Comparison of ENCODE assay signal across 8 mouse cellular contexts in the genomic region with DNA sequence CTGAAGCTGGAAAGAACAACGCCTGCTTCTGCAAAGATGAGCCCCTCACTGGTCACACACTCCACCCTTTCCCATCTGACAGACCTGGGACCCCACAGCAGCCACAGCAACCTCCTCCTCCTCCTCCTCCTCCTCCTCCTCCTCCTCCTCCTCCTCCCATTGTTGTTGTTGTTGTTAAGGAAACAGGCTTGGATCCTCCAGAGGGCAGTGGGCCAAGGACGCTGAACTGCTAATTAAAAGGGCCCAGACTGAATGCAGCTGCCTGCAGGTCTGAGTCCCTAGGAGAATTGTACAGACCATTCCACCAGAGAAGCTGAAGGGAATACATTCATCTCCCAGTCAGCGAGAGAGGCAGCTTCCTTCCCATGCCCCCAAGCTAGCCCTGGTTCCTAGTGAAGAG.
A peak's percentile ranks its signal among the peaks of the same experiment; 100 is the strongest.
DNase-seq lines count a peak whose midpoint lies in the region; ATAC-seq and TF ChIP-seq lines count a peak whose summit lies in the region.

No protein-coding gene starts in this region.

- H3K9ac ChIP-seq in heart, embryonic 11.5 days (ENCODE audit: low read depth, low read length): no peak overlapping the region
- H3K9ac ChIP-seq in heart, embryonic 16.5 days (ENCODE audit: low read length): no peak overlapping the region

- no peaks in the 10 kb centered on the region for H3K9me3 ChIP-seq in heart, embryonic 11.5 days (replicated peaks; ENCODE audit: control insufficient read depth, low read length)
- H3K9me3 ChIP-seq in heart, embryonic 16.5 days (replicated peaks; ENCODE audit: control insufficient read depth, low read length): no peaks in the 10 kb centered on the region

- TF ChIP-seq CTCF in brain, embryonic 14.5 days (IDR thresholded peaks at IDR 0.05; ENCODE audit: borderline replicate concordance, extremely low read depth, insufficient read depth, insufficient read length): no peak

- H3K36me3 ChIP-seq in heart, embryonic 11.5 days (ENCODE audit: control insufficient read depth, insufficient read depth, low read length): no peaks in the 10 kb centered on the region
- H3K36me3 ChIP-seq in heart, embryonic 16.5 days (ENCODE audit: control insufficient read depth, insufficient read depth): no peaks in the 10 kb centered on the region

- H3K27ac ChIP-seq in heart, embryonic 11.5 days (ENCODE audit: low read depth, low read length): no peak overlapping the region
- peak overlapping the region; percentile 32; the same call in 1 of the 2 replicates for H3K27ac ChIP-seq in heart, embryonic 16.5 days (ENCODE audit: low read length)

- DNase-seq in heart, adult 11 months: peak; percentile 96
- peak; percentile 87 for DNase-seq in brain, embryonic 14.5 days (ENCODE audit: low read depth)
- DNase-seq in kidney, postnatal 14 days: peak; percentile 75
- DNase-seq in spleen, adult 12 weeks (ENCODE audit: low spot score): no peak
- no peak for DNase-seq in thymus, postnatal 25 days
- DNase-seq in right cerebral cortex, postnatal 25 days: no peak

- no peak for TF ChIP-seq POLR2A in brain, embryonic 14.5 days (IDR thresholded peaks at IDR 0.05; ENCODE audit: borderline replicate concordance, extremely low read depth, insufficient read depth, insufficient read length, poor library complexity, severe bottlenecking)

- WGBS in heart, embryonic 11.5 days (ENCODE audit: insufficient replicate concordance): 46% methylated on average over 3 of the region's 3 CpGs
- 36% methylated on average over 3 of the region's 3 CpGs for WGBS in heart, embryonic 16.5 days

- no peak overlapping the region for H3K4me2 ChIP-seq in heart, embryonic 11.5 days
- no peak overlapping the region for H3K4me2 ChIP-seq in heart, embryonic 16.5 days (ENCODE audit: low read depth, low read length)

- peaks cover 18% of the 10 kb centered on the region for H3K4me1 ChIP-seq in heart, embryonic 11.5 days (ENCODE audit: control insufficient read depth, insufficient read depth, low read length)
- H3K4me1 ChIP-seq in heart, embryonic 16.5 days (ENCODE audit: control insufficient read depth, insufficient read depth, low read length): peaks cover 36% of the 10 kb centered on the region

- H3K4me3 ChIP-seq in heart, embryonic 11.5 days (ENCODE audit: low read depth, low read length): no peak overlapping the region
- H3K4me3 ChIP-seq in heart, embryonic 16.5 days (ENCODE audit: low read length): no peak overlapping the region

- ATAC-seq in heart, embryonic 11.5 days (replicated peaks; ENCODE audit: insufficient number of reproducible peaks, low FRiP score, low TSS enrichment): no peak
- no peak for ATAC-seq in heart, embryonic 16.5 days (replicated peaks; ENCODE audit: extremely low read depth, insufficient read depth, low FRiP score)

- H3K27me3 ChIP-seq in heart, embryonic 11.5 days (ENCODE audit: control insufficient read depth, insufficient read depth, low read length): no peaks in the 10 kb centered on the region
- H3K27me3 ChIP-seq in heart, embryonic 16.5 days (ENCODE audit: control insufficient read depth, insufficient read depth, low read length): no peaks in the 10 kb centered on the region

Comparison
In these comparisons a context has a peak if more than half of its experiments do, and no peak if none do; other contexts are left out.
1. DNase-seq: peak in heart, adult 11 months (single experiment), brain, embryonic 14.5 days (single experiment) and kidney, postnatal 14 days (single experiment); none in spleen, adult 12 weeks (single experiment), thymus, postnatal 25 days (single experiment) and right cerebral cortex, postnatal 25 days (single experiment).